Mouse (Mus musculus) liver, embryonic 12.5 days (tissue): ENCODE measurements around the gene Urb2. TPM values are rescaled to one million over a fixed set of nuclear protein-coding genes. Genes with fewer than 3 reads are reported as not detected.

Experiments used
- ATAC-seq: fragments of 200-750 bp; cut with Nextera tagmentation; 2 replicates; pipeline ENCODE4 v1.8.0; 2017; ENCODE audit warnings: moderate number of reproducible peaks, mild to moderate bottlenecking, moderate library complexity
- H3K27ac ChIP-seq: fragments of 300-500 bp; sonication (generic); 2 replicates; pipeline ENCODE4 v1.5.1; 2016; ENCODE audit warnings: mild to moderate bottlenecking
- H3K27me3 ChIP-seq: fragments of 300-500 bp; sonication (generic); replicated peaks from 2 replicates; pipeline ENCODE4 v1.6.1; 2016; ENCODE audit warnings: mild to moderate bottlenecking, moderate library complexity
- H3K36me3 ChIP-seq: fragments of 300-500 bp; sonication (generic); 2 replicates; pipeline ENCODE4 v1.6.1; 2016; ENCODE audit warnings: mild to moderate bottlenecking, moderate library complexity
- H3K4me1 ChIP-seq: fragments of 300-500 bp; sonication (generic); 2 replicates; pipeline ENCODE4 v1.6.1; 2016
- H3K4me2 ChIP-seq: fragments of 300-500 bp; sonication (generic); 2 replicates; pipeline ENCODE4 v1.6.1; 2016; ENCODE audit warnings: mild to moderate bottlenecking, moderate library complexity
- H3K4me3 ChIP-seq: fragments of 300-500 bp; sonication (generic); 2 replicates; pipeline ENCODE4 v1.5.1; 2016; ENCODE audit warnings: mild to moderate bottlenecking, moderate library complexity
- H3K9ac ChIP-seq: fragments of 300-500 bp; sonication (generic); 2 replicates; pipeline ENCODE4 v1.6.1; 2016; ENCODE audit warnings: mild to moderate bottlenecking, moderate library complexity
- H3K9me3 ChIP-seq: fragments of 300-500 bp; sonication (generic); replicated peaks from 2 replicates; pipeline ENCODE4 v1.6.1; 2016; ENCODE audit warnings: mild to moderate bottlenecking, moderate library complexity
- WGBS: fragments of 180-500 bp; shearing (Covaris S2); methylation state at CpG from one replicate; pipeline ENCODE4 v1.1.7; 2016; ENCODE audit not compliant: insufficient replicate concordance; 5-methylcytosine and 5-hydroxymethylcytosine counted together
- microRNA counts: library from miRNA; unstranded; fragments of <30 nt; microRNA quantifications from one replicate; lab custom pipeline; 2017
- microRNA-seq: library from miRNA; unstranded; fragments of <30 nt; microRNA quantifications from one replicate; pipeline ENCODE4, GENCODE M21; 2017
- polyA plus RNA-seq: library from polyadenylated mRNA; unstranded; fragments of >200 nt; fragmentation: Nextera tagmentation; extraction: Ambion mirVana; gene quantifications from 2 replicates; pipeline ENCODE4 v1.2.1, GENCODE M21; 2016

The Urb2 gene
- polyA plus RNA-seq, 1 experiment from 2014 or later, result 5.9 TPM

GRCm38 (mm10) chr8:124082616-124083015 is 61.3 kb downstream of the Urb2 start:
- Histone ChIP-seq H3K27me3 (peaks cover 3% of the 10 kb centered on the region; the same call in 1 of the 2 replicates), H3K36me3 (no peaks in the 10 kb centered on the region), H3K9ac (no peak overlapping the region), H3K9me3 (no peaks in the 10 kb centered on the region), H3K4me3 (no peak overlapping the region), H3K4me1 (peaks cover 14% of the 10 kb centered on the region), H3K27ac (no peak overlapping the region), H3K4me2 (no peak overlapping the region)
- WGBS, result 88% methylated on average over 8 of the region's 8 CpGs
- no peak for ATAC-seq

DNA sequence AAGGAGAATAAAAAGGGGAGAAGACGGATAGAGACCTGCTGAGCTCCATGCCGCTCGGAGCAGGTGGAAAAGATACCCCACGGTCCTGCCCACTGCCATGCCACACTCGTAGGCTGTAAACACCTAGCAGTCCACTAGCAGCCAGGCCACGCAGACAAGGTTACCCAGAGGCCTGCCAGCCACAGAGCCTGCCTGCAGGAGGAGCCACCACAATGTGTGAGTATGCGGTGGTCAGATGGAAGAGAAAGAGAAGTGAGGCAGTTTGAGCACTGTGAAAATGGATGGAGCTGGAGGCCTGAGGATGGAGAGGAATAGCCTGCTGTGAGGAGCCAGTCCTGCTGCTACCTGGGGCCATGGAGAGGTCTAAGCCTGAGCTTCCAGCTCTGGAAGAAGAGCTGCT is 62.3 kb downstream of the Urb2 start:
- ATAC-seq, result no peak
- Histone ChIP-seq H3K4me2 (no peak overlapping the region), H3K4me3 (no peak overlapping the region), H3K27me3 (peaks cover 3% of the 10 kb centered on the region; the same call in 1 of the 2 replicates), H3K9ac (no peak overlapping the region), H3K27ac (no peak overlapping the region), H3K4me1 (peaks cover 4% of the 10 kb centered on the region; the same call in 1 of the 2 replicates), H3K9me3 (no peaks in the 10 kb centered on the region), H3K36me3 (no peaks in the 10 kb centered on the region)
- WGBS, result 73% methylated on average over 7 of the region's 7 CpGs

DNA sequence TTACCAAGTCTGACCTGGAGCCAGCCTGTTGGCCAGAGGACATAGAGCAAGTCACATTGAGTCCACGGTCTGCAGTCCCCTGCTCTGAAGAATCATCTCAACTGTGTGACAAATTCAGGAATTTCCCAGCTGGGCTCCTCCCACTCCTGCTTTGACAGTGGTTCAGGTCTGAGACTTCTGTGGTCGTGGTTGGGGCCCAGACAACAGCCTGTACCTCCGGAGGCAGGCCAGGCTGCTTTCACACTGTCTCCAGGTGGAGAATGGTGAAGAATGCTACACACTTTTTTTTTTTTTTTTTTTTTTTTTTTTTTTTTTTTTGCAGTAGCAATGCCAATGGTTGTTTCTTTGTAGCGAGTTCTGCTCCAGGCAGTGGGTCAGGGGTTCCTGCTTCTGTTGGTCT is 64.4 kb downstream of the Urb2 start:
- H3K4me3 ChIP-seq, result no peak overlapping the region
- no peaks in the 10 kb centered on the region for H3K36me3 ChIP-seq
- no peaks in the 10 kb centered on the region for H3K4me1 ChIP-seq
- no peak overlapping the region for H3K27ac ChIP-seq
- H3K27me3 ChIP-seq, result peaks cover 3% of the 10 kb centered on the region; the same call in 1 of the 2 replicates
- WGBS, result 44% methylated on average over 4 of the region's 4 CpGs
- no peak for ATAC-seq
- H3K9me3 ChIP-seq, result no peaks in the 10 kb centered on the region
- no peak overlapping the region for H3K9ac ChIP-seq
- H3K4me2 ChIP-seq, result no peak overlapping the region

DNA sequence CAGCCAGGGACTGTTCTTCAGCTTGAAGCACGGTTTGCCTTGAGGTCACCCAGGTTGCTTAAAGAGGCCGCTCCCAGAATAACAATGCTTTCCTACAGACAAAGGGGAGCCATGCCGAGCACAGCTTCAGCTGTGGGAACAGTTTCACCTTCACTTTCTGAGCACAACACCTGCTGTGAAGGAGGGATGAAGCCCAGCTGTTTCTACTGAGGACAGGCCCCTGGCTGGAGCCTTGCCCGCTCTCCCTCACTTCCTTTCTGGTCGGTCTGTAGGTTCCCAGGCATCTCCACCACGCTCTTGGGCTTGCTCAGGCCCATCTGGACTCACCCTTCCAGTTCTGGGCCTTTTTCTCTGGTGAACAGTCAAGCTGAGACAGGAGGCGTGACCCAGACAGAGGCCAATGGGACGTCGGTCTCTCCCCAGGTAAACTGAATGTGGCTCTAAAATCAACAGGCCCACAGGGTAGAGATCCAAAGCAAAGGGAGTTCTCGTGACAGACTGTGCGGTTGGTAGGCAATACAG is 66.8 kb downstream of the Urb2 start:
- no peaks in the 10 kb centered on the region for H3K4me1 ChIP-seq
- H3K36me3 ChIP-seq, result no peaks in the 10 kb centered on the region
- H3K27ac ChIP-seq, result no peak overlapping the region
- no peak for ATAC-seq
- H3K9me3 ChIP-seq, result no peaks in the 10 kb centered on the region
- peaks cover 3% of the 10 kb centered on the region; the same call in 1 of the 2 replicates for H3K27me3 ChIP-seq
- H3K4me3 ChIP-seq, result no peak overlapping the region
- no peak overlapping the region for H3K9ac ChIP-seq
- no peak overlapping the region for H3K4me2 ChIP-seq
- 53% methylated on average over 11 of the region's 11 CpGs for WGBS

- Histone ChIP-seq H3K27me3 (peaks cover 3% of the 10 kb centered on the region; the same call in 1 of the 2 replicates), H3K4me2 (no peak overlapping the region), H3K9me3 (no peaks in the 10 kb centered on the region), H3K36me3 (no peaks in the 10 kb centered on the region), H3K4me1 (no peaks in the 10 kb centered on the region), H3K4me3 (no peak overlapping the region), H3K9ac (no peak overlapping the region), H3K27ac (no peak overlapping the region)
- 62% methylated on average over 5 of the region's 5 CpGs for WGBS
- ATAC-seq, result no peak
These were observed 67.7 kb downstream of the Urb2 start for GRCm38 (mm10) chr8:124089016-124089415.

DNA sequence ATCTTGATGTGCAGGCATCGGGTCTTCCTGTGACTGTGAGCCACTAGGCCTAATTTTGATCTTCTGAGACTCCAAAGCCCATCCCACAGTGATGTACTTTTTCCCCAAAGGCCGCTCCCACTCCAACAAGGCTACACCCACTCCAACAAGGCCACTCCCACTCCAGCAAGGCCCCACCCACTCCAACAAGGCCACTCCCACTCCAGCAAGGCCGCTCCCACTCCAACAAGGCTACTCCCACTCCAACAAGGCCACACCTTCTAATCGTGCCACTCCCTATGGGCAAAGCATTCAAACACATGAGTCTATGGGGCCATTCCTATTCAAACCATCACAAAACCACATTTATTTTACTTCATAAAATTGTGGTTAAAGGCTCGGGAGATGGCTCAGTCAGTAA is 69.2 kb downstream of the Urb2 start:
- Histone ChIP-seq H3K36me3 (no peaks in the 10 kb centered on the region), H3K4me3 (no peak overlapping the region), H3K9ac (no peak overlapping the region), H3K4me1 (no peaks in the 10 kb centered on the region), H3K27me3 (peaks cover 3% of the 10 kb centered on the region; the same call in 1 of the 2 replicates), H3K27ac (no peak overlapping the region), H3K4me2 (no peak overlapping the region), H3K9me3 (no peaks in the 10 kb centered on the region)
- WGBS, result 78% methylated on average over 5 of the region's 5 CpGs
- ATAC-seq, result peak; percentile 54

MicroRNAs encoded within 50 kb of the gene (microRNA counts, 519-probe panel; counts per million panel counts)
- 582 counts per million, percentile 70 among the panel's probes with 10 or more counts for microRNA mmu-miR-1967 (lab: Ali Mortazavi, UCI)

Small RNAs within 50 kb of the gene (microRNA-seq; reads per million reads assigned to microRNA genes)
- not detected for gene Mir1967

Other genes starting within 250 kb of the Urb2 start
- 36.3 and 38.3 TPM in 2 replicates for gene Rab4a, start 215.5 kb upstream of the Urb2 start, polyA plus RNA-seq
- 5.5 and 5.8 TPM in 2 replicates for gene Ccsap, start 161.3 kb upstream of the Urb2 start, polyA plus RNA-seq
- gene Acta1, start 126.8 kb upstream of the Urb2 start, polyA plus RNA-seq, result 2.1 and 4.9 TPM in 2 replicates
- 35.8 and 36.9 TPM in 2 replicates for gene Nup133, start 72.2 kb upstream of the Urb2 start, polyA plus RNA-seq
- gene Abcb10, start 38.4 kb upstream of the Urb2 start, polyA plus RNA-seq, result 191 and 196 TPM in 2 replicates
- 47.2 and 48.0 TPM in 2 replicates for gene Taf5l, start 111 bp upstream of the Urb2 start, polyA plus RNA-seq
- 36.6 and 37.5 TPM in 2 replicates for gene Galnt2, start 209.9 kb downstream of the Urb2 start, polyA plus RNA-seq